Mouse (Mus musculus): ENCODE measurements around the gene Gm42715. TPM values are rescaled to one million over a fixed set of nuclear protein-coding genes. Genes with fewer than 3 reads are reported as not detected.
A peak's percentile ranks its signal among the peaks of the same experiment; 100 is the strongest.

Gene Gm42715
- polyA plus RNA-seq, 1 experiment: 13.1 TPM

DNA sequence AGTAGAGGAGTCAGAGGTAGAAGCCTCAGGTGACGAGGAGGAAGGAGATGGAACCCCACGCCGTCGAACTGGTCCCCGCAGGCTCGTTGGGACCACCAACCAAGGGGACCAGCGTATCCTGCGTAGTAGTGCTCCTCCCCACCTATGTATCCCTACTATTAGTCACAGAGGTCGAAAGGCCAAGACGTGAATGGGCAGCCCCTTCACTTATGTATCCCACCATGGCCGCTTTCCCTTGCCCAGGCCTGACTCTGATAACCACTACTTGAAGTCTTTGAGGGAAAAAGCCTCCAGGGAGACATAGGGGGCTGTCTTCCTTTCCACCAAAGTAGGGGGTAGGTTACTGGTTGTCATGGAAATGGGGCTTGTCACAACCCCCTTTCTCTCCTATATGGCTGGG is 41.2 kb downstream of the Gm42715 start:
- no peak overlapping the region for H3K27ac ChIP-seq (ENCODE audit: insufficient read depth, low read depth, low read length)
- no peak overlapping the region for H3K4me3 ChIP-seq (ENCODE audit: insufficient read depth, low read depth, low read length)
- H3K27me3 ChIP-seq (replicated peaks; ENCODE audit: control insufficient read depth, insufficient read depth, low read length): no peaks in the 10 kb centered on the region
- H3K4me1 ChIP-seq (ENCODE audit: control insufficient read depth, insufficient read depth, low read length): no peaks in the 10 kb centered on the region
- WGBS: 97% methylated on average over 11 of the region's 11 CpGs
- peaks cover 12% of the 10 kb centered on the region for H3K36me3 ChIP-seq (ENCODE audit: control insufficient read depth, insufficient read depth, low read length)
- DNase-seq: no peak
- TF ChIP-seq POLR2A (IDR thresholded peaks at IDR 0.05; ENCODE audit: low read depth, low read length) (no peak), CTCF (conservative IDR thresholded peaks at IDR 0.05; ENCODE audit: insufficient read depth, insufficient read length, low read depth, low read length) (no peak)

DNA sequence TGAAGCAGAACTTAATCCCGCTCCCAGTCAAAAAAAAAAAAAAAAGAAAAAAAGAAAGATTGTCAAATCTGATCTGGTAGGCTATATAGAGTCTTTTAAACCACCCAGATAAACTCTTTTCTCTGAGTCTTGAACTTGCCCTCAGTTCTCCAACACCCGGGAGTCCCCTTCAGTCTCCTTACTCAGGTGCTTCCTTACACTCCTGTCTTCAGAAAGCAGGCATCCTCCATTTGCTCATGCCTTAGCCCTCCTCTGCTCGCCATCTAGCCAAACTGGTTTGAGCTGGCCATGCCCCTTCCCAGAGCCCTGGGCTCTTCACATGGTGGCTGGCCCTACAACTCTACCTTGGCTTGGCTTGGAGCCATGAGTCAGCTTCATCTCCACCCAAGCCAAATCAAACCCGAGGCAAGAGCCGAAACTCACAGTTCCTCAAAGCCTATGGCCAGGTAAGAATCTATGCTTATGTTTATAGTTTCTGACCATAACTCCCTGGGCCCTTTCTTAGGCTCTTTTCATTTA is 42.0 kb downstream of the Gm42715 start, which contains the start of gene Tmem265:
TSS of gene Tmem265 (plus strand) at position 51 of the 519 bp plus-strand sequence.
- Histone ChIP-seq H3K4me1 (ENCODE audit: control insufficient read depth, insufficient read depth, low read length) (no peaks in the 10 kb centered on the region), H3K4me3 (ENCODE audit: insufficient read depth, low read depth, low read length) (no peak within 1 kb of the TSS), H3K27ac (ENCODE audit: insufficient read depth, low read depth, low read length) (no peak within 1 kb of the TSS), H3K36me3 (ENCODE audit: control insufficient read depth, insufficient read depth, low read length) (peaks cover 15% of the 10 kb centered on the region), H3K27me3 (replicated peaks; ENCODE audit: control insufficient read depth, insufficient read depth, low read length) (no peaks in the 10 kb centered on the region)
- TF ChIP-seq CTCF (conservative IDR thresholded peaks at IDR 0.05; ENCODE audit: insufficient read depth, insufficient read length, low read depth, low read length): no peak
- no peak for TF ChIP-seq POLR2A (IDR thresholded peaks at IDR 0.05; ENCODE audit: low read depth, low read length)
- peak; percentile 35 for DNase-seq
- 69% methylated on average over 5 of the region's 5 CpGs for WGBS

DNA sequence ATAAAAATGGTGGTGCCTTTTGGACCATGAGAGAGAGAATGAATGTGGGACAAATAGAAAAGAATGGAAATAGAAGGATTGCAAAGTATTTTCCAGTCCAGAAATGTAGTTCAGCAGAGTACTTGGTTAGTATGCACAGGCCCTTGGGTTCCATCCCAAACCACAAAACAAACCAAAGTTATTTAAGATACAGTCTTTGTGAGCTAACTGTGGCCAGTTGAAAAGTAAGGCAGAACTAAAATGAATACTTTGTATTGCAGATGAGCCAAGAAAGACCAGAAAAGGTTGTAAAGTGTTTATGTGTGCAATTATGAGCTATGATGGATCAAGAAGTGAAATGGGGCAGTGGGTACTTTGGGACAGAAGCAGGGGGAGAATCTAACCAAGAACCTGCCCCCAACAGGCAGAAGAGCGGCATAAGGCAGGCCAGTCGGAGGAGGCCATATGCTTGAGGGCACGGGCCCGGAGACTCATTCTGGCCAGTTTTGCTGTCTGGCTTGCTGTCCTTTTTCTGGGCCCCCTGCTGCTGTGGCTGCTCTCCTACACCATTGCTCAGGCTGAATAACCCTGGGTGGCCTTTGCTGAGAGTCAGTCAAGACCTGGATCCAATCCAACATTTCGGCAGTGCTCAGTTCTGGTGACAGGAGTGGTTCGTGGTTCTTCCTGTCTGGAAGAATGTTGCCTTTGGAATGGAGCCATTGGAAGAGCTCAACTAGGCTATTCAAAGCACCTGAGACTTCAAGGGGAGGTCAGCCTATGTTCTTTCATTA is 45.2 kb downstream of the Gm42715 start:
- Histone ChIP-seq H3K4me1 (ENCODE audit: control insufficient read depth, insufficient read depth, low read length) (no peaks in the 10 kb centered on the region), H3K27ac (ENCODE audit: insufficient read depth, low read depth, low read length) (no peak overlapping the region), H3K4me3 (ENCODE audit: insufficient read depth, low read depth, low read length) (no peak overlapping the region), H3K27me3 (replicated peaks; ENCODE audit: control insufficient read depth, insufficient read depth, low read length) (no peaks in the 10 kb centered on the region), H3K36me3 (ENCODE audit: control insufficient read depth, insufficient read depth, low read length) (peaks cover 9% of the 10 kb centered on the region; the same call in 1 of the 2 replicates)
- 53% methylated on average over 6 of the region's 6 CpGs for WGBS
- TF ChIP-seq CTCF (conservative IDR thresholded peaks at IDR 0.05; ENCODE audit: insufficient read depth, insufficient read length, low read depth, low read length) (no peak), POLR2A (IDR thresholded peaks at IDR 0.05; ENCODE audit: low read depth, low read length) (no peak)
- DNase-seq: peak; percentile 74

DNA sequence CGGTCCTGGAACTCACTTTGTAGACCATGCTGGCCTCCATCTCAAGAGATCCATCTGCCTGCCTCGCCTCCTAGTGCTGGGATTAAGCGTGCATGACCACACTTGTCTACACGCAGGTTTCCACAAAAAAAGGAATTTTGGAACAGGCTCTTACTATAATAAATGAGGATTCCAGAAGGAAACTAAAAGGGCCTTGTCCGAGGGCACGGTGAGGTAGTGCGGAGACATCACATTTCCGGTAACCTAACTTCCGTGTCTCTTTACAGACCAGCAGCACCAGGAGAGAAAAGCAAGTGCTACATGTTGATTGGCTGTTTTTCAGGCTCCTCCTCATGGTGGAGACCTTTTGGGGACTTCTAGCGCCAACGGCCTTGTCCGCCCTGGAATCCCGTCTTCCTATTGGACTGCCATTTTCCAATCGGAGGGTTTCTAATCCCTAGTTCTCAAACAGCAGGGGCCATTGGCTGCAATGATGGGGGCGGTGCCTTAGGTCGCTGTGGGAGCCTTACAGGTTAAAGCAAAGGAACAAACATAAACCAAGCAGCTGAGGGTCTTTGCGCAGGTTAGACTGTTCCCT is 53.6 kb downstream of the Gm42715 start, which contains the start of gene Phkg2:
TSS of gene Phkg2 (plus strand) at position 446 of the 577 bp plus-strand sequence.
- H3K4me3 ChIP-seq (ENCODE audit: insufficient read depth, low read depth, low read length): peak within 1 kb of the TSS; percentile 86
- peak within 1 kb of the TSS; percentile 61 for H3K27ac ChIP-seq (ENCODE audit: insufficient read depth, low read depth, low read length)
- H3K27me3 ChIP-seq (replicated peaks; ENCODE audit: control insufficient read depth, insufficient read depth, low read length): no peaks in the 10 kb centered on the region
- H3K4me1 ChIP-seq (ENCODE audit: control insufficient read depth, insufficient read depth, low read length): peaks cover 5% of the 10 kb centered on the region; the same call in 1 of the 2 replicates
- no peak for TF ChIP-seq POLR2A (IDR thresholded peaks at IDR 0.05; ENCODE audit: low read depth, low read length)
- TF ChIP-seq CTCF (conservative IDR thresholded peaks at IDR 0.05; ENCODE audit: insufficient read depth, insufficient read length, low read depth, low read length): no peak
- DNase-seq: peak; percentile 99
- WGBS: under 1% methylated on average over 17 of the region's 17 CpGs
- H3K36me3 ChIP-seq (ENCODE audit: control insufficient read depth, insufficient read depth, low read length): no peaks in the 10 kb centered on the region

DNA sequence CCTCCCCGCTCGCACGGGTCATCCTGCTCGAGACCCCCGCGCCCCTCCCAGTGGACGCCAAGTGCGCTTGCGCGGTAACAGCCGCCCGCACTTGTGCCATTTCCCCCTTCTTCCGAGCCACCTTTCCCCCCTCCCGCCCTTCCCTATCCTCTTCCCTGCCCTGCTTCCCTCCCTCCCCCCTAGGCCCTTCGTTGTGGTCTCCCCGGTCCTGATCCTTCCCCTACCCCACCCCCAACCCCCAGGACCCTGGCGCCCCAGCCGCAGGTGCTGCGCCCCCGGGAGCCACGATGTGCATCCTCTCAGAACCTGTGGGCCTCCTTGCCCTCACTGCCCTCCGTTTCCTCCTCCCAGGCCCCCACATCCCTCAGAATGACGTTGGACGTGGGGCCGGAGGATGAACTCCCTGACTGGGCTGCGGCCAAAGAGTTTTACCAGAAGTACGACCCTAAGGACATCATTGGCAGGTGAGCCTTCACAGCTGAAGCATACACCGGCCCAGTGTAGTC is 54.2 kb downstream of the Gm42715 start:
- 0 out of 2 replicates have a peak, but pooled peaks cover 1% of the 10 kb centered on the region for H3K36me3 ChIP-seq (ENCODE audit: control insufficient read depth, insufficient read depth, low read length)
- no peak for DNase-seq
- no peaks in the 10 kb centered on the region for H3K27me3 ChIP-seq (replicated peaks; ENCODE audit: control insufficient read depth, insufficient read depth, low read length)
- under 1% methylated on average over 27 of the region's 28 CpGs for WGBS
- H3K4me3 ChIP-seq (ENCODE audit: insufficient read depth, low read depth, low read length): peak overlapping the region; percentile 86
- no peak overlapping the region for H3K27ac ChIP-seq (ENCODE audit: insufficient read depth, low read depth, low read length)
- H3K4me1 ChIP-seq (ENCODE audit: control insufficient read depth, insufficient read depth, low read length): peaks cover 5% of the 10 kb centered on the region; the same call in 1 of the 2 replicates
- TF ChIP-seq CTCF (conservative IDR thresholded peaks at IDR 0.05; ENCODE audit: insufficient read depth, insufficient read length, low read depth, low read length) (no peak), POLR2A (IDR thresholded peaks at IDR 0.05; ENCODE audit: low read depth, low read length) (no peak)

DNA sequence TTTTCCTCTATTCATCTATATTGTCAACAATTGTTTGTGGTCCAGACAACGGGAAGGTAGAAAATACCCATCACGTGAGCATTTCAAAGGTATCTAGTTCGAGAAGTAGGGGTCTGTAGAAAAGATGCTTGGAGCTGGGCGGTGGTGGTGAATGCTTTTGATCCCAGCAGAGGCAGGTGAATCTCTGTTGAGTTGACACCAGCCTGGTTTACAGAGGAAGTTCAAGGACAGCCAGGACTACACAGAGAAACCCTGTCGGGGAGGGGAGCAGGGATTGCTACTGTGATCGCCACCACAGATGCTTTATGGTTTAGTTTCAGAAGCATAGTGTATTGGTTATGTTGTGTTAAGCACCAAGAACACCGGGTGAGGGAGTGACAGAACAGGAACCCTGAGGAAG is 54.7 kb downstream of the Gm42715 start:
- peak overlapping the region; percentile 86 for H3K4me3 ChIP-seq (ENCODE audit: insufficient read depth, low read depth, low read length)
- TF ChIP-seq CTCF (conservative IDR thresholded peaks at IDR 0.05; ENCODE audit: insufficient read depth, insufficient read length, low read depth, low read length): no peak
- no peak for TF ChIP-seq POLR2A (IDR thresholded peaks at IDR 0.05; ENCODE audit: low read depth, low read length)
- 8% methylated on average over 7 of the region's 7 CpGs for WGBS
- 0 out of 2 replicates have a peak, but pooled peaks cover 1% of the 10 kb centered on the region for H3K36me3 ChIP-seq (ENCODE audit: control insufficient read depth, insufficient read depth, low read length)
- H3K27me3 ChIP-seq (replicated peaks; ENCODE audit: control insufficient read depth, insufficient read depth, low read length): no peaks in the 10 kb centered on the region
- H3K4me1 ChIP-seq (ENCODE audit: control insufficient read depth, insufficient read depth, low read length): peaks cover 5% of the 10 kb centered on the region; the same call in 1 of the 2 replicates
- no peak overlapping the region for H3K27ac ChIP-seq (ENCODE audit: insufficient read depth, low read depth, low read length)
- no peak for DNase-seq

Data from kidney, adult 2 months (tissue).